Mouse (Mus musculus): Measurements from ENCODE around the gene Slit2.

DNA sequence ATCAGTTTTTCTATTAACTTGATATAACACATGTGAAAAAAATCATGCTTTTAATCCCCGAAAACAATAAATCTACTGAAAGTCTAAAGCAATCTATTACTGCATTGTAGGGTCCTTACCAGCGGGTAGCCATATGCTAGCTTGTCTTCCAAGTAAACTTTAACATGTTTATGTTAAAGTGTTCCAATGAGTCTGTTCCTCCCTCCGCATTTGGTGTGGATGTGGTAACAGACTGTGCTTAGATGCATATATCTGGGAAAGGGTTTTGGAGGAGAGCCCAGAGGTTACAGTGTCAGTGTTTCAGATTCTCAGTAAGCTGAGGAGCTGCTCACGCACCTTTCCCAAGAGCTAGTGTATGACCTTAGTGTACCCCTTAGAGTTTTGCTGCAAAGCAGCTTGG, 204.9 kb downstream of the Slit2 start:
- no peak for TF ChIP-seq POLR2A (IDR thresholded peaks at IDR 0.05; ENCODE audit: low read depth, low read length)
- TF ChIP-seq CTCF (IDR thresholded peaks at IDR 0.05; ENCODE audit: extremely low read depth, insufficient read depth, insufficient read length, insufficient replicate concordance) = no peak

Data from spleen, adult 2 months (tissue).